Mouse (Mus musculus): ENCODE data around the gene Dok3. TPM values are rescaled to one million over a fixed set of nuclear protein-coding genes. Genes with fewer than 3 reads are reported as not detected.

The Dok3 gene
- total and polyA plus RNA-seq, 3 experiments, result 1.6 to 4.3 TPM; not detected in 1

DNA sequence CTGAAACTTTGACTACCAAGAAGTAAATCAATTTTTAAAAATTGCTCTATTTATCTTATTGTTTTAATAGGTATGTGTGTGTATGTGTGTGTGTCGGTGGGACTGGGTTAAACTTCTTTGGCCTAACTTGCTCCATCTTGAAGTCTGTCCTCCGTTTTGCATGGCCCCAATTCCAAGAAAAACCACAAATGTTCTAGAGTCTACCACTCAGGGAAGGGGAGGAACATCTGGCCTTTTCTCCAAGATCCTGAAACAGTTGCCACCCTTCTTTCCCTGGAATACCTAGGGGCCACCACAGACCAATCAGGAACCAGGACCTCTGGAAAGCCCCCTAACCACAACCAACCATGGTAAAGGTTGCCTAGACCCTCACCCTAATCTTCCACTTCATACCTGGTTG lies 42.9 kb upstream of the Dok3 start:
- TF ChIP-seq ZMIZ1 (IDR thresholded peaks at IDR 0.05; ENCODE audit: low read depth, low read length) (no peak), UBTF (IDR thresholded peaks at IDR 0.05; ENCODE audit: borderline replicate concordance, insufficient read depth, low read depth, low read length) (no peak), TBP (IDR thresholded peaks at IDR 0.05; ENCODE audit: low read depth, low read length) (no peak), SMC3 (IDR thresholded peaks at IDR 0.05; ENCODE audit: low read depth, low read length) (no peak), ZKSCAN1 (IDR thresholded peaks at IDR 0.05; ENCODE audit: low read depth, low read length) (no peak), NRF1 (IDR thresholded peaks at IDR 0.05; ENCODE audit: insufficient read depth, low read depth, low read length, poor library complexity, severe bottlenecking) (no peak), CTCF (IDR thresholded peaks at IDR 0.05 in 2 of 3, conservative IDR thresholded peaks at IDR 0.05 in 1 of 3; ENCODE audit: control insufficient read depth in 1 of 3, insufficient read depth in 1 of 3, low read depth in 2 of 3, low read length in 3 of 3, poor library complexity in 1 of 3, severe bottlenecking in 1 of 3) (no peak), MYC (IDR thresholded peaks at IDR 0.05; ENCODE audit: low read depth, low read length) (no peak), RAD21 (IDR thresholded peaks at IDR 0.05; ENCODE audit: low read depth, low read length) (no peak), POLR2AphosphoS5 (IDR thresholded peaks at IDR 0.05; ENCODE audit: borderline replicate concordance, low read depth, low read length) (no peak), MAX (IDR thresholded peaks at IDR 0.05; ENCODE audit: low read length) (no peak)
- DNase-seq (ENCODE audit: low read depth, low spot score), result peak; percentile 17
- Histone ChIP-seq H3K27ac (ENCODE audit: control insufficient read depth, low read depth, low read length) (no peak overlapping the region), H3K79me2 (ENCODE audit: control insufficient read depth, insufficient read depth, low read length, poor library complexity) (peaks cover 16% of the 10 kb centered on the region), H3K27me3 (ENCODE audit: control insufficient read depth in 1 of 2, insufficient read depth in 2 of 2, low read length in 2 of 2) (no peaks in the 10 kb centered on the region), H3K9ac (ENCODE audit: control insufficient read depth, low read depth, low read length, poor library complexity, severe bottlenecking) (no peak overlapping the region), H3K4me3 (ENCODE audit: control insufficient read depth in 1 of 2, insufficient read depth in 1 of 2, low read depth in 2 of 2, low read length in 2 of 2) (peak overlapping the region in 1 of 2 experiments; percentile 96; a peak in 1 of 4 replicates), H3K9me3 (replicated peaks; ENCODE audit: insufficient read depth, low read length) (no peaks in the 10 kb centered on the region), H3K36me3 (ENCODE audit: control insufficient read depth in 1 of 2, insufficient read depth in 2 of 2, low read length in 2 of 2) (peaks cover 3 to 13% of the 10 kb centered on the region in 2 experiments; a peak in 2 of 4 replicates), H3K4me1 (ENCODE audit: control insufficient read depth in 1 of 2, insufficient read depth in 2 of 2, low read length in 2 of 2) (peaks cover 0 to 17% of the 10 kb centered on the region in 2 experiments; a peak in 3 of 4 replicates)

DNA sequence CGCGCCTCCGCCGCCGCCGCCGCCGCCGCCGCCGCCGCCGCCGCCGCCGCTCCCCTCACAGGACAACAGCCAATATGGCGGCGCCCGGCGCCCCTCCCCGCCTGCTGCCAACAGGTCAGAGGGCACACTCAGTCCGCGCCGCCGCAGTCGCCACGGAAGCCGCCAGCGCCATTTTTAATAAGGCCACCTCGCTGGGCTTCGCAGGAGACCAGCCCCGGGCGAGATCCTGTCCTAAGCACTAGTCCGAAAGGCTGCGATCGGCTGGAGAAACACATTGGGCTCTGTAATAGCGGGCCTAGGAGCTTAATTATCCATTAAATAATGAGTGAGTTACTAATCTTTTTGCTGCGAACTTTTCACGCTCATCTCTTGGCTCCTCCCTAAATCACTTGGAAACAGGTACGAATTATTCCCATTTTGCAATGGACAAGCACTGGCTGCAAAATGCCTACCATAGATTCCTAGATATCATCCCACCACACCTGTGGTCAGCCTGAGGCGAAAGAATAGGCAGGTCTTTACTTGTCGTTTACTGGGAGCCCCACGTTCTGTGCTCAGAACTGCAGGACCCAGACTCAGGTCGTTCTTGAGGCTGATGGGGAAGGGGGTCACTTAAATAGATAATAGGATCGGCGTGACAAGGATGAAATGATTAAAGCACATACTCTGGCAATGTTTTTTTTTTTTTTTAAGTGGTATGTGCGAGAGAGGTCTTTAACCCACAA lies 42.1 kb upstream of the Dok3 start, which contains the start of gene Fam193b:
TSS of gene Fam193b (minus strand) at position 94 of the 725 bp plus-strand sequence.
- TF ChIP-seq MEF2A (IDR thresholded peaks at IDR 0.05; ENCODE audit: extremely low read depth, insufficient replicate concordance, low read depth, low read length, poor library complexity, severe bottlenecking) (no peak), SIN3A (IDR thresholded peaks at IDR 0.05; ENCODE audit: low read length) (peak; percentile 57), ZNF384 (IDR thresholded peaks at IDR 0.05; ENCODE audit: low read depth, low read length) (no peak), HCFC1 (IDR thresholded peaks at IDR 0.05; ENCODE audit: low read depth, low read length) (peak; percentile 95), CHD1 (IDR thresholded peaks at IDR 0.05; ENCODE audit: low read depth, low read length) (no peak), POLR2A (IDR thresholded peaks at IDR 0.05; ENCODE audit: control insufficient read depth in 1 of 2, insufficient read depth in 1 of 2, low read depth in 1 of 2, low read length in 2 of 2, poor library complexity in 1 of 2) (peak; percentile 53 to 72; a peak in 3 of 4 replicates), USF1 (IDR thresholded peaks at IDR 0.05; ENCODE audit: low read depth, low read length) (peak; percentile 29; the same call in 1 of the 2 replicates), JUND (IDR thresholded peaks at IDR 0.05; ENCODE audit: low read depth, low read length) (no peak), NELFE (IDR thresholded peaks at IDR 0.05; ENCODE audit: low read depth, low read length) (peak; percentile 45), CHD2 (IDR thresholded peaks at IDR 0.05; ENCODE audit: low read length) (peak; percentile 37), ZKSCAN1 (IDR thresholded peaks at IDR 0.05; ENCODE audit: low read depth, low read length) (no peak), GABPA (IDR thresholded peaks at IDR 0.05; ENCODE audit: low read depth, low read length) (no peak), MAFK (IDR thresholded peaks at IDR 0.05; ENCODE audit: borderline replicate concordance, low read depth, low read length) (no peak), RAD21 (IDR thresholded peaks at IDR 0.05; ENCODE audit: low read depth, low read length) (no peak), KAT2A (conservative IDR thresholded peaks at IDR 0.05; ENCODE audit: low read depth, low read length) (peak; percentile 85), MAZ (IDR thresholded peaks at IDR 0.05; ENCODE audit: low read depth, low read length) (peak; percentile 78; the same call in 1 of the 2 replicates), NRF1 (IDR thresholded peaks at IDR 0.05; ENCODE audit: insufficient read depth, low read depth, low read length, poor library complexity, severe bottlenecking) (peak; percentile 76), ELF1 (IDR thresholded peaks at IDR 0.05; ENCODE audit: low read depth, low read length) (0 out of 2 replicates have a peak, but pooled peaks have one; percentile 23), USF2 (IDR thresholded peaks at IDR 0.05; ENCODE audit: borderline replicate concordance in 1 of 2, insufficient read depth in 1 of 2, low read depth in 1 of 2, low read length in 2 of 2) (no peak), TBP (IDR thresholded peaks at IDR 0.05; ENCODE audit: low read depth, low read length) (0 out of 2 replicates have a peak, but pooled peaks have one; percentile 36), ZMIZ1 (IDR thresholded peaks at IDR 0.05; ENCODE audit: low read depth, low read length) (no peak), EP300 (IDR thresholded peaks at IDR 0.05; ENCODE audit: low read depth in 1 of 2, low read length in 2 of 2) (no peak)
- peak within 1 kb of the TSS; percentile 97 to 99 for H3K4me3 ChIP-seq (ENCODE audit: control insufficient read depth in 1 of 2, insufficient read depth in 1 of 2, low read depth in 2 of 2, low read length in 2 of 2)
- peak within 1 kb of the TSS; percentile 47 for H3K27ac ChIP-seq (ENCODE audit: control insufficient read depth, low read depth, low read length)

More for the DNA sequence above, 42.1 kb upstream of the Dok3 start, which contains the start of gene Fam193b:
- DNase-seq (ENCODE audit: low read depth, low spot score), result peak; percentile 93
- Histone ChIP-seq H3K27me3 (ENCODE audit: control insufficient read depth in 1 of 2, insufficient read depth in 2 of 2, low read length in 2 of 2) (no peaks in the 10 kb centered on the region), H3K36me3 (ENCODE audit: control insufficient read depth in 1 of 2, insufficient read depth in 2 of 2, low read length in 2 of 2) (peaks cover 3 to 13% of the 10 kb centered on the region in 2 experiments; a peak in 2 of 4 replicates), H3K9me3 (replicated peaks; ENCODE audit: insufficient read depth, low read length) (no peaks in the 10 kb centered on the region), H3K4me1 (ENCODE audit: control insufficient read depth in 1 of 2, insufficient read depth in 2 of 2, low read length in 2 of 2) (peaks cover 0 to 17% of the 10 kb centered on the region in 2 experiments; a peak in 3 of 4 replicates), H3K9ac (ENCODE audit: control insufficient read depth, low read depth, low read length, poor library complexity, severe bottlenecking) (peak within 1 kb of the TSS; percentile 98), H3K79me2 (ENCODE audit: control insufficient read depth, insufficient read depth, low read length, poor library complexity) (peaks cover 16% of the 10 kb centered on the region)

All from MEL (cell line).